ENCODE assay signal across 8 mouse cellular contexts in the genomic region with DNA sequence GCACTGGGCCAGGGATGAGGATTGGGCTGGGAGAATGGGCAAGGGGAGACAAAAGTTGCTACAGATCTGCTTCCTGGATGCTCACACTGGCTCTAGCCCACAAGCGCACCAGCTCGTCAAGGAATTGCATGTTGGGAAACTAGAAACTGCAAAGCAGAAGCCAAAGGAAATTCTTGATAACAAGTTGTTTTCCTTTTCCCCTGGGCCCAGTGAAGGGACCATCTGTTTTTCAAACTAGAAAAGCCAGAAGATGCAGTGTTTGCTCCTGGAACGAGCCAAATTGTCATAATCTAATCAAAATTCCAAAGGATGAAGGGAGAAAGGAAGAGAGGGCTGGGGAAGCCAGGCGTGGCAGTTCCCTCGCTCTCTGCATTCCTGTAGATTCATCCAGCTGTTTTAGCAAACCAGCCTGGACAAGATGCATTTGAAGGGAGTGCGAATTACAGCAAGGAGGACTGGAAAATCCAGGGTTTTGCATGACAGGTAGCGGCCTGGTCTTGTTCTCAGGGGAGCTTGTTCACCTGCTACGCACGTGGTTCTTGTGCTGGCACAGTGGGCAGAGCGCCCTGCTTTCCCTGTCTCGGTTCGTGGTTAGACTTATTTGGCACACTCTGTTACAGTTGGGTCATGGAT.
A peak's percentile ranks its signal among the peaks of the same experiment; 100 is the strongest.
DNase-seq lines count a peak whose midpoint lies in the region.

No protein-coding gene starts in this region.

- peak overlapping the region; percentile 79 for H3K27ac ChIP-seq in heart, embryonic 10.5 days

- 62% methylated on average over 12 of the region's 12 CpGs for WGBS in heart, embryonic 10.5 days

- no peaks in the 10 kb centered on the region for H3K36me3 ChIP-seq in heart, embryonic 10.5 days

- H3K4me1 ChIP-seq in heart, embryonic 10.5 days = peaks cover 31% of the 10 kb centered on the region

- H3K9me3 ChIP-seq in heart, embryonic 10.5 days = no peaks in the 10 kb centered on the region

- DNase-seq in gastrocnemius, postnatal 10 days = peak; percentile 25
- DNase-seq in gastrocnemius, postnatal 4 days (ENCODE audit: low spot score in 2 of 2) = no peak
- peak; percentile 61 for DNase-seq in brain, adult 2 months (ENCODE audit: low read depth, low spot score)
- DNase-seq in heart, embryonic 10.5 days (ENCODE audit: low spot score) = peak; percentile 74
- peak; percentile 28 to 44 for DNase-seq in kidney, postnatal 4 days
- no peak for DNase-seq in ovary, postnatal 14 days (ENCODE audit: low spot score)
- no peak for DNase-seq in right cerebral cortex, postnatal 10 days (ENCODE audit: low spot score in 2 of 2)
- no peak for DNase-seq in ovary, postnatal 10 days (ENCODE audit: low spot score)

- H3K27me3 ChIP-seq in heart, embryonic 10.5 days (ENCODE audit: insufficient read depth, poor library complexity, severe bottlenecking) = no peaks in the 10 kb centered on the region

- H3K4me3 ChIP-seq in heart, embryonic 10.5 days = no peak overlapping the region

Comparison
In these comparisons a context has a peak if more than half of its experiments do, and no peak if none do; other contexts are left out.
1. DNase-seq: peak in gastrocnemius, postnatal 10 days (single experiment), brain, adult 2 months (single experiment), heart, embryonic 10.5 days (single experiment) and kidney, postnatal 4 days (2 of 2); none in gastrocnemius, postnatal 4 days (0 of 2), ovary, postnatal 14 days (single experiment), right cerebral cortex, postnatal 10 days (0 of 2) and ovary, postnatal 10 days (single experiment).